Mouse (Mus musculus) megakaryocyte-erythroid progenitor cell, adult 5 weeks (primary cell): ENCODE results near the gene Krtap13-1. TPM values are rescaled to one million over a fixed set of nuclear protein-coding genes. Genes with fewer than 3 reads are reported as not detected.

ENCODE experiments used
- polyA plus RNA-seq: library from polyadenylated mRNA; stranded (reverse); fragments of >175 nt; gene quantifications from 2 replicates; pipeline ENCODE4 v1.2.3, GENCODE M21; 2012

Krtap13-1 gene
- polyA plus RNA-seq, result 0.13 TPM in 1 of 2 replicates, not detected in the other

GRCm38 (mm10) chr16:88728812-88729275 lies at the start of gene Krtap13-1:
TSS of gene Krtap13-1 (plus strand) at chr16:88728862.

GRCm38 (mm10) chr16:88707496-88708012 lies 21.1 kb upstream of the Krtap13-1 start, which contains the start of gene 2310061N02Rik:
TSS of gene 2310061N02Rik (minus strand) at chr16:88707962.

GRCm38 (mm10) chr16:88751535-88751934 lies 22.9 kb downstream of the Krtap13-1 start, which contains the start of gene Krtap13:
TSS of gene Krtap13 (minus strand) at chr16:88751635.

GRCm38 (mm10) chr16:88758547-88758946 lies 29.9 kb downstream of the Krtap13-1 start, which contains the start of gene 2310034C09Rik:
TSS of gene 2310034C09Rik (plus strand) at chr16:88758847.

GRCm38 (mm10) chr16:88774106-88774505 lies 45.4 kb downstream of the Krtap13-1 start, which contains the start of gene 2310057N15Rik:
TSS of gene 2310057N15Rik (minus strand) at chr16:88774206.

GRCm38 (mm10) chr16:88777596-88777995 lies 48.9 kb downstream of the Krtap13-1 start, which contains the start of gene Gm5965:
TSS of gene Gm5965 (plus strand) at chr16:88777896.

Other genes starting within 250 kb of the Krtap13-1 start
- not detected in 2 replicates for gene Cldn17, start 221.9 kb upstream of the Krtap13-1 start, polyA plus RNA-seq
- not detected in 2 replicates for gene Cldn8, start 165.7 kb upstream of the Krtap13-1 start, polyA plus RNA-seq
- not detected in 2 replicates for gene Krtap24-1, start 116.6 kb upstream of the Krtap13-1 start, polyA plus RNA-seq
- not detected in 2 replicates for gene 2310079G19Rik, start 101.2 kb upstream of the Krtap13-1 start, polyA plus RNA-seq
- not detected in 2 replicates for gene Krtap26-1, start 81.1 kb upstream of the Krtap13-1 start, polyA plus RNA-seq
- not detected in 2 replicates for gene Krtap27-1, start 57.2 kb upstream of the Krtap13-1 start, polyA plus RNA-seq
- not detected in 2 replicates for gene 2310061N02Rik, start 20.9 kb upstream of the Krtap13-1 start, polyA plus RNA-seq
- 0.10 TPM in 1 of 2 replicates, not detected in the other for gene Krtap13, start 22.8 kb downstream of the Krtap13-1 start, polyA plus RNA-seq
- not detected in 2 replicates for gene 2310034C09Rik, start 30.0 kb downstream of the Krtap13-1 start, polyA plus RNA-seq
- gene 2310057N15Rik, start 45.3 kb downstream of the Krtap13-1 start, polyA plus RNA-seq, result not detected in 2 replicates
- not detected in 2 replicates for gene Gm5965, start 49.0 kb downstream of the Krtap13-1 start, polyA plus RNA-seq
- gene Gm20741, start 83.4 kb downstream of the Krtap13-1 start, polyA plus RNA-seq, result not detected in 2 replicates
- gene Krtap15, start 91.4 kb downstream of the Krtap13-1 start, polyA plus RNA-seq, result not detected in 2 replicates
- gene Krtap14, start 97.3 kb downstream of the Krtap13-1 start, polyA plus RNA-seq, result not detected in 2 replicates
- gene Krtap19-1, start 140.5 kb downstream of the Krtap13-1 start, polyA plus RNA-seq, result not detected in 2 replicates
- not detected in 2 replicates for gene Krtap19-2, start 145.4 kb downstream of the Krtap13-1 start, polyA plus RNA-seq
- not detected in 2 replicates for gene Krtap19-3, start 149.2 kb downstream of the Krtap13-1 start, polyA plus RNA-seq
- not detected in 2 replicates for gene Krtap19-4, start 156.2 kb downstream of the Krtap13-1 start, polyA plus RNA-seq
- gene Krtap19-5, start 167.6 kb downstream of the Krtap13-1 start, polyA plus RNA-seq, result not detected in 2 replicates
- not detected in 2 replicates for gene Krtap19-9b, start 203.4 kb downstream of the Krtap13-1 start, polyA plus RNA-seq
- gene Krtap16-3, start 234.0 kb downstream of the Krtap13-1 start, polyA plus RNA-seq, result not detected in 2 replicates